Mouse (Mus musculus): ENCODE results near the gene Trit1. TPM values are rescaled to one million over a fixed set of nuclear protein-coding genes. Genes with fewer than 3 reads are reported as not detected.

Trit1 gene
- total RNA-seq (2023) = 10 to 100 TPM; 13.1 to 13.5 TPM

DNA sequence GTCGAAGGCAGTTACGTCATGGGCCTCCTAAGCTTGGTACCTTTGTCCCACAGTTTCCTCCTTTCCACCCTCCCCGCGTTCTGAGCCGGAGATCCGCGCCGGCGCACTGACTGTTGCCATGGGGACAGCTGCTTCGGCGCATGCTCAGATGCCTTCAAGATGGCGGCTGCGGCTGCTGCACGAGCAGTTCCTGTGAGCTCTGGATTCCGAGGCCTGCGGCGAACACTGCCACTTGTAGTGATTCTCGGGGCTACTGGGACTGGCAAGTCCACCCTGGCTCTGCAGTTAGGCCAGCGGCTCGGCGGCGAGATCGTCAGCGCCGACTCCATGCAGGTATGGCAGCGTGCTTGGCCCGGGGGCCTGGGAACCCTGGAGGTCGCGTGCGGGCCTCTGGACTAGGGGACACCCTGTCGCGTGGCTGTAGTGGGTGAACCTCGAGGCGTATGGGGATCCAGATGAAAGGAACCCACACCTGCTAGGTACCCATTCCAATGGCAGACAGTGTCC lies at the start of gene Trit1:
Trit1 (plus strand) TSS at position 147 of the 507 bp plus-strand sequence.

DNA sequence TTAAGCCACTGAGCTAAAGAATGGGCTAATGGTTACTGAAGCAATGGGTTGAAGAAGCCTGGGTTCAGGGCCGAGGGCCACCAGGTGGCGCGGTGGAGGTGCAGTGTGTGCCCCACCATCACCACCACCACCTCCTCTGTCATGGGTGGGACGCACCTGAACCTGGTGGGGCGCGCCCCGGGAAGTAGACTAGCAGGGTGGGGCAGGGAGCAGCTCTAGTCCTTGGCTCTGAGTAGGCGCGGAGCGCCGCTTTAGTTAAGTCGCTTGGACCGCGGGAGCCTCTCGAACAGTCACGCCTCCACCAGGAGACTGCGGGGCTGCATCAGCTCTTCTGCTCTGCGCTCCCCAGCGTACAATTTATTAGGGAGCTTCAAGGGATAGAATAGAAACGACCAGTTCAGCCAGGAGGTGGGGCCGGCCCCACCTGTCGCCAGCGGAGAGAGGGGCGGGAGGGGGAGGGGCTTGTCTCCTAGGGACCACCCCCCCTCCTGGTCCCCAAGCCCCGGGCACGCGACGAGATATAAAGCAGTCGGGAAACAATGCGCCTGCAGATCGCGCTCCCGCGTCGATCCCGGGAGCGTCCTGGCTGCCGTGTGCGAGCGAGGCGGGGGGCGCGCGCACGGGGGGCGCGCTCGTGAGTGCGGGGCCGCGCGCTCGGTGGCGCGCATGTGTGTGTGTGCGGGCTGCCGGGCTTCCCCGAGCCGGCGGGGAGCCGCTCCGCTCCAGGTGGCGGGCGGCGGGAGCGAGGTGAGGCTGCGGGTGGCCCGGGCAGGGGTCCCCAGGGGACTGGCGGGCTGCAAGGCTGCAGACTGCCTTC lies 20.8 kb upstream of the Trit1 start, which contains the start of gene Mycl:
Mycl (plus strand) TSS at position 249 of the 817 bp plus-strand sequence.

Other genes starting within 250 kb of the Trit1 start
- gene Ppt1, start 180.4 kb upstream of the Trit1 start, total RNA-seq (2023) = 100 to 1,000 TPM; 162 to 166 TPM
- gene Cap1, start 130.5 kb upstream of the Trit1 start, total RNA-seq (2023) = 100 to 1,000 TPM; 512 to 582 TPM
- 1 to 10 TPM; 1.7 to 2.5 TPM for gene Mfsd2a, start 55.4 kb upstream of the Trit1 start, total RNA-seq (2023)
- 1 to 10 TPM; 6.7 to 8.3 TPM for gene Mycl, start 20.9 kb upstream of the Trit1 start, total RNA-seq (2023)
- gene Bmp8b, start 88.6 kb downstream of the Trit1 start, total RNA-seq (2023) = not detected
- not detected for gene Oxct2b, start 99.7 kb downstream of the Trit1 start, total RNA-seq (2023)
- gene Ppie, start 123.4 kb downstream of the Trit1 start, total RNA-seq (2023) = 10 to 100 TPM; 29.1 to 32.4 TPM
- not detected for gene Hpcal4, start 166.6 kb downstream of the Trit1 start, total RNA-seq (2023)
- not detected for gene Nt5c1a, start 184.9 kb downstream of the Trit1 start, total RNA-seq (2023)
- not detected for gene Heyl, start 217.0 kb downstream of the Trit1 start, total RNA-seq (2023)
- 10 to 100 TPM; 31.3 to 31.4 TPM for gene Pabpc4, start 245.8 kb downstream of the Trit1 start, total RNA-seq (2023)

Data from monocyte, adult 59 days (primary cell).